Mouse (Mus musculus) left cerebral cortex, adult 18-20 months (tissue): ENCODE results near the gene Peli2. TPM values are rescaled to one million over a fixed set of nuclear protein-coding genes. Genes with fewer than 3 reads are reported as not detected.

ENCODE experiments used
- DNase-seq, 2 experiments: peaks; one replicate each; pipeline ENCODE4 v3.0.0; 2021 to 2022; ENCODE audit warnings: low spot score in 2 of 2, mixed read lengths in 1 of 2
- total RNA-seq, 2 experiments: library from RNA; stranded (reverse); gene quantifications; 2 replicates each; pipeline ENCODE4 v1.2.3; 2021

Peli2 gene
- total RNA-seq, 2 experiments from 2014 or later: 12.7 to 20.8 TPM

DNA sequence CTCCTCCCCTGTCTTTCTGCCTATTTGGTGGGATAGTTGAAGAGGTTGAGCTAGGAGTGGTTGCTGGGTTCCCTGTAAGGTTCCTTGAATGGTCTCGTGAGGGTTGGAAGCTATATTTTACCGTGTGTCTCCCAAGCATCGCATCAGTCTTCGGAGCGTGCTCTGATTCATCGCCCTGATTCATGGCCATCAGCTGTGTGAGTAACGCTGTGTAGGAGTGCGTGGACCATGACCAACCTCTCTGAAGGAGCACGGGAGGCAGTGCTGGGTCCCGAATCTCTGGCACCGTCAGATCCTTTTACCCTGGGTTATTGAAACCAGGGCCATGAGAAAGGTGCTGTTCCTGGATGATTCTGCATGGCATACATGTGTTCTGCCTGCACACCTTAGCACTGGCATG is 92.2 kb downstream of the Peli2 start:
- DNase-seq: peak in 1 of 2 experiments; percentile 23

DNA sequence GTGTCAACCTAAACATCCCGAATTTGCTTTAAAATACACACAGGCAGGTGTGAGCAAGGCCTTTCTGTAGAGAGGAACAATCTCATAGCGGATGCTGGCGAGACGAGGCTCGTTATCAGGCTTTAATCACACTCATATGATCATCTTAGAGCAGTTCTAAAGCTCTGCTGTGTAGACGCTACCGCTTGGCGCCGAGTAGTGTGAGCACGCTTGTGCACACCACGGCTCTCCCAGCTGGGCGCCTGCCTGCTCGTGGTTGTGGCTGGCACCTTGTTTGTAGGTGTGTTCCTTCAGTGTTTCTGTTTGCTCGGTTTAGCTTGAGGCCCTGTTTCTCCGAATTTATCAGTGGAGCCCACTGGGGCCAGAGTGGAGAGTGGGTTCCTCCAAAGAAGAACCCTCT is 93.0 kb downstream of the Peli2 start:
- no peak for DNase-seq

DNA sequence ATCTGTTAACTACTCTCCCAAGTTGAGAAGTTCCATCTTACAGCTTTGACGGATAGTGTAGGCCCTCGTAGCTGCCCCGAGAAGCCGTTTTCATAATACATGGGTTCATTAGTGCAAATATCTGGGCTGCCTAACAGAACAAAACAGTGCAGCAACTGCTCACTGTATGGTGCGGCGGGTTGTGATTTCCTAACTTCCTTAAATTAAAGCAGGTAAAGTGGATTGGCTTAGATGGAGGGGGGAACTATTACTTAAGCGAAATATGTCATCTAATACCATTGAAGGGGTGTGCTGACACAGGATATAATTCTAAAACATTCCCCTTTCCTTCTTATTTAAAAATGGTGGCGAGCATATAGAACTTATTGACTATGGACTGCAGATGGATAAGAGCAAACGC is 101.4 kb downstream of the Peli2 start:
- no peak for DNase-seq

GRCm38 (mm10) chr14:48222684-48223083 is 102.1 kb downstream of the Peli2 start:
- DNase-seq: no peak

DNA sequence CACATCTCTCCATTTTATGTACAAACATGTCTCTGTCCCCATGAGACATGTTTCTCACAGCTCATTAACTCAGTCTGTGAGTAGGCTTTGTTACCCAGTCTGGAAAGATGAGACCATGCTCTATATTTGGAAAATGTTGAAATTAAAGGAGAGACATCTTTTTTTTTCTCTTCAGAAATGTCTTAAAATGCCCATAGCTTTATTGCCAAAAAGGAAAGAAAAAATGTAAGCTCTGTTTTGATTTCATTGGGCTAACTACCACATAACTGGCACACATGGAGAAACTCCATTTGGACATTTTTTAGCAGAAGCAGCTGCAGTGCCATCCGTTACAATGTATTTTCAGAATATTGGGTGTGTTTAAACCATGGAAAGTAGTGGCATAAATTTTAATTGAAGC is 103.6 kb downstream of the Peli2 start:
- DNase-seq: no peak

DNA sequence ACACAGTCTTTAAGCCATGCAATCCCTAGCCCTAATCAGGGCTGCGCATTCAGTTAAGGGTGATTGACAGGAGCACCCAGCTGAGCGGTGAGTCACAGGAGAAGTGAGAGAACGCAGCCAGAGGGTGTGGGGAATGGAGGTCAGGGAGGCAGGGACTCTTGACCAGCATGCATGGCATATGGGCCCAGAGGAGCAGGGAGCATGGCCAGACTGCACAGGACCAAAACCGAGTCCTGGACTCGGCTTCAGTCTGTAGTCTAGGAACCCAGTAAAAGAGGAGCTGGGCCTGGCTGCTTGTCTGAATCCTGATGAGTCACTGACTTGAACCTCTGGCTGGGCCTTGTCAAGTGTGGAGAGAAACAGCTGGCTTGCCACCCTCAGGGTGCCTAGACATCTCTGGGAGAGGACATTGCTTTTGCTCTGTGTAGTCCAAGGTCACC is 104.3 kb downstream of the Peli2 start:
- DNase-seq: no peak

- DNase-seq: no peak
These were observed 105.3 kb downstream of the Peli2 start for GRCm38 (mm10) chr14:48225810-48226446.

DNA sequence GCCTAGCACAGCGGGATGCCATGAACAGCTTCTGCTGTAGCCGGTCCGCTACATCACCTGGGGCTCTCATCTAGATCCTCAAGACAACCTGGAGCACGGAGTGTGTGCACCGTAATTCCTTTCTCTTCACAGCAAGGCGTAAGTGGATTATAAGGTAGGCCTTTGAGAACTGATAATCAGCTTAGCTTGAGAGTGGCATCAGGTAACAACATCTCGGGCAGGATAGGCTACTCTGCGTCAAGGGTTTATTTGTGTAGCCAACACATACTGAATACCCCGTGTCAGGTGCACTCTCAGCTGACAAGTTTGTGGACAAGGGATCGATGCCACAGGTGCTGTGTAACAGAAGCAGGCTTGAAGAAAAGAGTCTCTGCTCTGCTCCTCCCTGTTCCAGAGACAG is 106.1 kb downstream of the Peli2 start:
- no peak for DNase-seq

DNA sequence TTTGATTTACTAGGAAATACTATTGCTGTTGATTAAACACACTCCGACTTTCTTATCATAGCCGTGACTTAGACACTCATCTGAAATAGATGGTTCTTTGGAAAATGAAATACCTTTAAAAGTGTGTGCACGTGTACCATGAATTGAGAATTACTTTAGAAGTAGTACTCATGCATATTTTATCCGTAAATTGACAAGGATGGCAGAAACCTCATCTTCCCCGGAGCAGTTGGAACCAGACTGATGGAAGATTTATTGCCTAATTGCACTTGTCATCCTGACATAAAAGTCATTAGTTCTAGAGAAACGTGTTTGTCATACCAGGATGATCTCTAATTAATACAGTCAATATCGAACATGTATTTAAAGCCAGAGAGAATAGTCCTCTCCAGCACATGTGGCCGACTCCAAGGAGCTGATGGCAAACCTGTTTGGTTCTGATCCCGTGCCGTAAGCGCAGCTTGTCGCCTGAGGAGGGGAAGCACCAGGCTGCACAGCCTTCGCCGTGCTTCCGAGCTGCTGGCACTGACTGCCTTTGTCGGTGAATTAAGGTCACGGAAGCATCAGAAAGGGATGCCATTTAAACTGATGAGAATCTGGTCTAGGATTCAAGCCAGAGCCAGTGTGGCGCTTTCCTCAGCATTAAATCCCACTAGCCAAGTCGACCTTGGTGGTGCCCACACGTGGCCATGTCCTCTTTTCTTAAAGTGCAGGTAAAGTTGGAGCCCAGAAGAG is 114.3 kb downstream of the Peli2 start:
- no peak for DNase-seq

- no peak for DNase-seq
These were observed 120.7 kb downstream of the Peli2 start for GRCm38 (mm10) chr14:48241335-48241734.

- no peak for DNase-seq
These were observed 125.6 kb downstream of the Peli2 start for GRCm38 (mm10) chr14:48246236-48246635.

DNA sequence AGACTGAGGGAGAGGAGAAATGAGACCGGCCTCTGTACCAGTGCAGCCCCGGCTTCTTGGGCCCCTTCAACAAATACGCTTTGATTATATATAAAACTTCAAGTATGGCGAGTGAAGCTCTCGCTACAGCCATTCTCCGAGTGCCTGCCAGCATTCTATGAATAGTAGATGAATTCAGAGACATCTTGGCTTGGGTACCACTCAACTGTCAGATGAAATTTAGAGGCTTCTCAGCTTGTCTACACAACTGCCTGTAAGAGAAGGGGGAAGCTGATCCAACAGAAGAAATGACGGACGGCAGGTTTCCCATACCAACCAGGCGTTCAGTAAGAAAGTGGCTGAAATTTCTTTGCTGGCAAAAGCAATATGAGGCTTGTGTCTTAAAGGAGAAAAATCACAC is 126.3 kb downstream of the Peli2 start:
- no peak for DNase-seq

DNA sequence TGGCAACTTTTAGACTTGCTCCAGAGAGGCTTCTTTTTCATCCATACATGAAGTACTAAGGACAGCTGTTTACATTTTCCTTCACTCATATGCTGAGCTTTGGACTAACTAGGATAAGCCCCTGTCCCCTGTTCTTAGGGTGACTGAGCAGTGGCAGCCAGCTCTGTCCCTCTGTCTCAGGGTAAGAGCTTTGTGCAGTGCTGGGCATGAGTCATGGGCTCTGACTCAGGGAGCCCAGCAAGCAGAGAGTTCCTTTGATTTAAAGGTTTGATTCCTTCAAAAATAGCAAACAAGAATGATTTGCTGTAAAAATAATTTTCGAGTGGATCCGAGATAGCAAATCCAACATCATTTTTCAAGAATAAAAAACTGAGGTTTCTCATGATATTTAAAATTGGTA is 128.8 kb downstream of the Peli2 start:
- no peak for DNase-seq

- DNase-seq: no peak
These were observed 129.3 kb downstream of the Peli2 start for GRCm38 (mm10) chr14:48249909-48250308.

DNA sequence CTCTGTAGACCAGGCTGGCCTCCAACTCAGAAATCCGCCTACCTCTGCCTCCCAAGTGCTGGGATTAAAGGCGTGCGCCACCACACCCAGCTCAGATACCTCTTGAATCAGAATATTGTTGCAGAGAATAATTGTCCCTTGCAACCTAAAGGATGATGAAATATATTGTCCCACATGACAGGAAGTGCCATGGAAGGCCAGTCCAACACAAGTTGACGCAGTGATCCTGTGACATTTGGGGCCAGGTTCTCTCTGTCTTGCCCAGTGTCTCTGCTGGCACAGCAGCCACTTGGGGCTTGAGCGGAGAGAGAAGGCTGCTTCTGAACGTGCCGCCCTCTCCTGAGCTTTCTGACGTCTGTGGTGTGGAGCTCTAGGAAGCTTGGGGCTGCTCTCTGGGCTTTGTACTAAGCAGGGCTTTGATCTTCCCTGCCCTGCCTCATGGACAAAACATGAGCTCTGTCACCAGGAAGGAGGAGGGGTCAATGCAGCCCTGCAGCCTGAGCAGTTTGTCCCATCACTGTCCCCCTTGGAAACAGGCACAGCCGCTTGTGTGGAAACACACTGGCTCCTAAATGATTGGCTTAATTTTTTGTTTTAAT is 130.9 kb downstream of the Peli2 start:
- no peak for DNase-seq

DNA sequence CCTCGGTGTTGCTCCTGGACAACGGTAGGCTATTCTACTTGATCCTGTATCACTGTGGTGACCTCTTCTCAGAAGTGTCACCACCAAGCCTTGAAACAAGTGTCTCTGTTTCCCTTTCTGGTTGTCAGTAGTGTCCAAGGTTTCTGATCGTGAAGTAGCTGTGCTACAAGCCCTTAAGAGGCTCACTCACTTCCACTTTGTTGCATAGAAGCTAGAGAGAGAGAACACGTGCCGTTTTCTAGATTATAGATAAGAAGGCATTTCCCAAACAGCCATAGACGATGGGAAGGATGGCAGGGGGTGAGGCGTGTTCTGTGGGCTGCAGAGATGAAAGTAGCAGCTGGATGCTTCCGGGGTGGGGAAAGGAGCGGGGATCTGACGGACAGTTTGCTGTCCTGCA is 132.6 kb downstream of the Peli2 start:
- DNase-seq: no peak

GRCm38 (mm10) chr14:48254696-48255095 is 134.1 kb downstream of the Peli2 start:
- DNase-seq: no peak

GRCm38 (mm10) chr14:48255290-48255689 is 134.7 kb downstream of the Peli2 start:
- DNase-seq: no peak

DNA sequence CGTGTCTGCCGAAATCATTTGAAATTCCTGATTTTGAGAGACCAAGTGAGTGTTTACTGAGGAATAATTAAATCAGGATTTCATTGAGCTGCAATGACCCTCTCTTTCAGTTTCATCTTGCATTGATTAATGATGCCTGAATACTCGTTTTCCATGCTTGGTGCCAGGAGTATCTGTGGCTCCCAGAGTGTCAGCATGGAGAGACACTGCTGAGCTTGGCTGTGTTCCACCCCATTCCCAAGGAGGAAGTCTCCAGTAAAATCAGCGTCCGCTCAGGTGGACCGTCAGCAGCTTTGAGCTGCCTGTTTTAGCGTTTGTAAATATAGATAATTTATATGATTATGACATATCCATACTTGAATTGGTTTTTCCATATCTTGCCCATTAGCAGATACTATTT is 137.1 kb downstream of the Peli2 start:
- no peak for DNase-seq

- DNase-seq: no peak
These were observed 138.2 kb downstream of the Peli2 start for GRCm38 (mm10) chr14:48258696-48259366.

DNA sequence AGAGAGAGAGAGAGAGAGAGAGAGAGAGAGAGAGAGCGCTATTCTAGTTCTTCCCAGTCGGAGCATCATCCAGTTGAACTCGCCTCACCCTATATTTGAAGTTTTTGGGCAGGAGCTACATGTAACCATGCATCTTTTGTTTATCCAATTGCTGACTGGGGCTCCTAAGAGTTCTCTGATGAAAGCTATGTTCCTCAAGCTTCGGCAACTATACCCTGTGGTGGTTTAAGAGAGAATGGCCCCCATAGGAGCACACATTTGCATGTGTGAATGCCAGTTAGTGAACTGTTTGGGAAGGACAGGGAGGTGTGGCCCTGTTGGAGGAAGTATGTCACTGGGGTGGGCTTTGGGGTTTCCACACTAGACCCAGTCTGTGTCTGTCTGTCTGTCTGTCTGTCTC is 142.5 kb downstream of the Peli2 start:
- no peak for DNase-seq

- DNase-seq: no peak
These were observed 146.1 kb downstream of the Peli2 start for GRCm38 (mm10) chr14:48266710-48267109.
